Mouse (Mus musculus): ENCODE data around the gene Kdelr1. TPM values are rescaled to one million over a fixed set of nuclear protein-coding genes. Genes with fewer than 3 reads are reported as not detected.

Gene Kdelr1
- polyA plus RNA-seq (2015; fragmentation: Illumina TruSeq; extraction: RNeasy Lipid Tissue Mini Kit (QIAGEN cat#74804); ENCODE audit: insufficient read depth, low replicate concordance) = 76.4 TPM

GRCm38 (mm10) chr7:45872624-45873023 is at the start of gene Kdelr1:
TSS of gene Kdelr1 (plus strand) at chr7:45872772.

GRCm38 (mm10) chr7:45824598-45824997 is 48.0 kb upstream of the Kdelr1 start, which contains the start of gene Kcnj14:
TSS of gene Kcnj14 (minus strand) at chr7:45824782.

DNA sequence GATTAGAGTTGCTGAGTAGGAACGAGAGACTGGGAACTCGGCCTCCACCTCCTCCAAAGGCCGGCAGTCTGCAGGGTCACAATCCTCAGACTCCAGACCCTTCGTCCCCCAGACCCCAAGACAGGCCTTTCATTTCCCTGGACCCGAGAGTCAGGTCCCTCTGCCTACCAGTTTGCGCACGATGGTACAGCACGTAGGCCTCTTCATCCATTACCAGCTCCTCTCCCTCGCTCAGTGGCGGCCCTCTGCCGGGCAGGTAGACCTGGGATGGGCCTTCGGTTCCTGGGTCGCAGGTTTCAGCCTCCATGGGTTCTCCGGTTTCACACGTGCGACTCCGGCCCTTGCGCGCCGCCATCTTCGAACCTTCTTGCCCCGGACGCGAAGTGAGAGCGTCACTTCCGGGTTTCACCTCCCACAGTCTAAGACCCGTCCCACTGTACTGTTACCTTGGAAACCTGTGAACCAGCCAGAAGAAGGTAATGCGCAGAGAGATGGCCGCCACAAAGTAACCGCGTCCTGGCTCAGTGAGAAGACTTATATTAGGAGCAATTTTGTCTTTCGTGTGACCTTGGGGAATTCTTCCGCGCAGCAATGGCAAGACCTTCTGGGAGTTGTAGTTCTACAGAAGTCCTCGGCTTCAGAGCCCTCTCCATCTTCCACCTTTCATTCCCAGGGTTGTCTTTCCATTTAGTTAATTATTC is 42.0 kb upstream of the Kdelr1 start, which contains the start of gene Grwd1:
Gene Grwd1, minus strand, starts transcription at position 518 of the 701 bp plus-strand sequence.

GRCm38 (mm10) chr7:45878278-45878677 is 5.7 kb downstream of the Kdelr1 start, which contains the start of gene Grin2d:
TSS of gene Grin2d (minus strand) at chr7:45878378.

GRCm38 (mm10) chr7:45896517-45897257 is 24.1 kb downstream of the Kdelr1 start, which contains the start of the genes Syngr4 and Tmem143:
TSS of gene Syngr4 (minus strand) at chr7:45896714.
TSS of gene Tmem143 (plus strand) at chr7:45896941.

DNA sequence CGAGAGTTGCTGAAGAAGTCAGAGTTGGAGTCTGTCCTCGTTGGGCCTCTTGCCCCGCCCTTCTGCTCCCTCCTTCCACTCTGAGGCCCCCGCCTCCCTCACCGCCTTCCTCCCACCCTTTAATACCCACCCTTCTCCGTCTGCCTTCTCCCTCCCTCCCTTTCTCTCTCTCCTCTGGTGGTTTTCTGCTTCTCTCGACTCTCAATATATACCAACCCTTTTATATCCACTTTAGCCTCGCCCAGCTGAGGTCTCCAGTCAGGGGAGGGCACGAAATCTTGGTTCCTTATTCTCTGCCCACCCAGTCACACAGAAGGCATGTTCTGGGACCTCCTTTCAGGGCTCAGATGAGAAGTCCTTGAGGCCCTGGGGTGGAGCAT is 48.7 kb downstream of the Kdelr1 start, which contains the start of gene Emp3:
Gene Emp3, minus strand, starts transcription at position 163 of the 380 bp plus-strand sequence.

DNA sequence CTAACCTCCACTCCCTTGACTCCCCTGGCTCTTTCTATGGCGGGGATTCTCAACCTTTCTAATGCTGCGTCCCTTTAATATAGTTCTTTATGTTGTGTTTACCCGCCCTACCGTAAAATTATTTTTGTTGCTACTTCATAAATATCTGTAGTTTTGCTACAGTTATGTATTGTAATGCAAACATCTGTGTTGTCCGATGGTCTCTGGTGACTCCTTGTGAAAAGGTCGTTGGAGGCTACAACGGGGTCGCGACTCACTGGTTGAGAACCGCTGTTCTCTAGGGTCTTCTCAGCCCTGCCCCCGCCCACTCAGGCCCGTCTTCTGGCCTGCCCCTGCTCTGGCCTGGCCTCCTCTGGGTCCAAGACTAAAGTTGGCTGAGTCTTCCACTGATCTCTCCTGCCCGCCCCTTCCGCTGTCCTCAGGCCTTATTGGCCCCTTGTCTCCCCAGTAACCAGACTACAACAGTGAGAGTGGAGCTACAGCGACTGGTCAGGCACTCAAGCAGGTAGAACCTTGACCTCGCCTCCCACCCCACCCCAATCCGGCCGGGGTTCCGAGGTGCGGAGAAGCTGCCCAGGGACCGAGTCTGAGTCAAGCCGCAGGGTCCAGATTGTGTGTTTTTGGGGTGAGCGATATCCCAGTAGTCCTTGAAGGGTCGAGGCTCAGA is 51.3 kb downstream of the Kdelr1 start, which contains the start of gene Ccdc114:
Gene Ccdc114, plus strand, starts transcription at position 311 of the 667 bp plus-strand sequence.

Other genes starting within 250 kb of the Kdelr1 start
- gene Rasip1, start 245.3 kb upstream of the Kdelr1 start, polyA plus RNA-seq (2015; fragmentation: Illumina TruSeq; extraction: RNeasy Lipid Tissue Mini Kit (QIAGEN cat#74804); ENCODE audit: insufficient read depth, low replicate concordance) = 2.6 TPM
- gene Mamstr, start 232.8 kb upstream of the Kdelr1 start, polyA plus RNA-seq (2015; fragmentation: Illumina TruSeq; extraction: RNeasy Lipid Tissue Mini Kit (QIAGEN cat#74804); ENCODE audit: insufficient read depth, low replicate concordance) = 1.0 TPM
- gene Fut2, start 206.4 kb upstream of the Kdelr1 start, polyA plus RNA-seq (2015; fragmentation: Illumina TruSeq; extraction: RNeasy Lipid Tissue Mini Kit (QIAGEN cat#74804); ENCODE audit: insufficient read depth, low replicate concordance) = not detected
- not detected for gene Ntn5, start 188.8 kb upstream of the Kdelr1 start, polyA plus RNA-seq (2015; fragmentation: Illumina TruSeq; extraction: RNeasy Lipid Tissue Mini Kit (QIAGEN cat#74804); ENCODE audit: insufficient read depth, low replicate concordance)
- 0.12 TPM for gene Sec1, start 178.4 kb upstream of the Kdelr1 start, polyA plus RNA-seq (2015; fragmentation: Illumina TruSeq; extraction: RNeasy Lipid Tissue Mini Kit (QIAGEN cat#74804); ENCODE audit: insufficient read depth, low replicate concordance)
- 0.83 TPM for gene Car11, start 172.9 kb upstream of the Kdelr1 start, polyA plus RNA-seq (2015; fragmentation: Illumina TruSeq; extraction: RNeasy Lipid Tissue Mini Kit (QIAGEN cat#74804); ENCODE audit: insufficient read depth, low replicate concordance)
- gene Dbp, start 167.7 kb upstream of the Kdelr1 start, polyA plus RNA-seq (2015; fragmentation: Illumina TruSeq; extraction: RNeasy Lipid Tissue Mini Kit (QIAGEN cat#74804); ENCODE audit: insufficient read depth, low replicate concordance) = 14.8 TPM
- gene Rpl18, start 157.3 kb upstream of the Kdelr1 start, polyA plus RNA-seq (2015; fragmentation: Illumina TruSeq; extraction: RNeasy Lipid Tissue Mini Kit (QIAGEN cat#74804); ENCODE audit: insufficient read depth, low replicate concordance) = 565 TPM
- gene Sphk2, start 154.8 kb upstream of the Kdelr1 start, polyA plus RNA-seq (2015; fragmentation: Illumina TruSeq; extraction: RNeasy Lipid Tissue Mini Kit (QIAGEN cat#74804); ENCODE audit: insufficient read depth, low replicate concordance) = 5.7 TPM
- 0.17 TPM for gene Fam83e, start 151.6 kb upstream of the Kdelr1 start, polyA plus RNA-seq (2015; fragmentation: Illumina TruSeq; extraction: RNeasy Lipid Tissue Mini Kit (QIAGEN cat#74804); ENCODE audit: insufficient read depth, low replicate concordance)
- not detected for gene Spaca4, start 147.0 kb upstream of the Kdelr1 start, polyA plus RNA-seq (2015; fragmentation: Illumina TruSeq; extraction: RNeasy Lipid Tissue Mini Kit (QIAGEN cat#74804); ENCODE audit: insufficient read depth, low replicate concordance)
- not detected for gene Lmtk3, start 89.0 kb upstream of the Kdelr1 start, polyA plus RNA-seq (2015; fragmentation: Illumina TruSeq; extraction: RNeasy Lipid Tissue Mini Kit (QIAGEN cat#74804); ENCODE audit: insufficient read depth, low replicate concordance)
- gene Sult2b1, start 88.1 kb upstream of the Kdelr1 start, polyA plus RNA-seq (2015; fragmentation: Illumina TruSeq; extraction: RNeasy Lipid Tissue Mini Kit (QIAGEN cat#74804); ENCODE audit: insufficient read depth, low replicate concordance) = 0.25 TPM
- gene Cyth2, start 58.2 kb upstream of the Kdelr1 start, polyA plus RNA-seq (2015; fragmentation: Illumina TruSeq; extraction: RNeasy Lipid Tissue Mini Kit (QIAGEN cat#74804); ENCODE audit: insufficient read depth, low replicate concordance) = 52.5 TPM
- gene Kcnj14, start 48.0 kb upstream of the Kdelr1 start, polyA plus RNA-seq (2015; fragmentation: Illumina TruSeq; extraction: RNeasy Lipid Tissue Mini Kit (QIAGEN cat#74804); ENCODE audit: insufficient read depth, low replicate concordance) = not detected
- 9.6 TPM for gene Grwd1, start 41.8 kb upstream of the Kdelr1 start, polyA plus RNA-seq (2015; fragmentation: Illumina TruSeq; extraction: RNeasy Lipid Tissue Mini Kit (QIAGEN cat#74804); ENCODE audit: insufficient read depth, low replicate concordance)
- 0.11 TPM for gene Grin2d, start 5.6 kb downstream of the Kdelr1 start, polyA plus RNA-seq (2015; fragmentation: Illumina TruSeq; extraction: RNeasy Lipid Tissue Mini Kit (QIAGEN cat#74804); ENCODE audit: insufficient read depth, low replicate concordance)
- gene Syngr4, start 23.9 kb downstream of the Kdelr1 start, polyA plus RNA-seq (2015; fragmentation: Illumina TruSeq; extraction: RNeasy Lipid Tissue Mini Kit (QIAGEN cat#74804); ENCODE audit: insufficient read depth, low replicate concordance) = not detected
- 2.7 TPM for gene Tmem143, start 24.2 kb downstream of the Kdelr1 start, polyA plus RNA-seq (2015; fragmentation: Illumina TruSeq; extraction: RNeasy Lipid Tissue Mini Kit (QIAGEN cat#74804); ENCODE audit: insufficient read depth, low replicate concordance)
- 90.7 TPM for gene Emp3, start 48.6 kb downstream of the Kdelr1 start, polyA plus RNA-seq (2015; fragmentation: Illumina TruSeq; extraction: RNeasy Lipid Tissue Mini Kit (QIAGEN cat#74804); ENCODE audit: insufficient read depth, low replicate concordance)
- 2.7 TPM for gene Ccdc114, start 51.3 kb downstream of the Kdelr1 start, polyA plus RNA-seq (2015; fragmentation: Illumina TruSeq; extraction: RNeasy Lipid Tissue Mini Kit (QIAGEN cat#74804); ENCODE audit: insufficient read depth, low replicate concordance)
- gene Abcc6, start 157.5 kb downstream of the Kdelr1 start, polyA plus RNA-seq (2015; fragmentation: Illumina TruSeq; extraction: RNeasy Lipid Tissue Mini Kit (QIAGEN cat#74804); ENCODE audit: insufficient read depth, low replicate concordance) = not detected
- gene Nomo1, start 160.9 kb downstream of the Kdelr1 start, polyA plus RNA-seq (2015; fragmentation: Illumina TruSeq; extraction: RNeasy Lipid Tissue Mini Kit (QIAGEN cat#74804); ENCODE audit: insufficient read depth, low replicate concordance) = 17.6 TPM
- not detected for gene Kcnj11, start 228.0 kb downstream of the Kdelr1 start, polyA plus RNA-seq (2015; fragmentation: Illumina TruSeq; extraction: RNeasy Lipid Tissue Mini Kit (QIAGEN cat#74804); ENCODE audit: insufficient read depth, low replicate concordance)